Mouse (Mus musculus) adrenal gland (tissue): ENCODE measurements at regions not wholly inside any gene's neighbourhood (a gene's known extent, or its start where the extent isn't known, plus 50 kb on each side); places are given as distances from the start of the nearest gene placed in this dataset.

ENCODE experiments used
- intact Hi-C: fragments of 180-260 bp; cut with DNase I; formaldehyde crosslinking; loops from one replicate; pipeline ENCODE4 v1.15.1; 2025

DNA sequence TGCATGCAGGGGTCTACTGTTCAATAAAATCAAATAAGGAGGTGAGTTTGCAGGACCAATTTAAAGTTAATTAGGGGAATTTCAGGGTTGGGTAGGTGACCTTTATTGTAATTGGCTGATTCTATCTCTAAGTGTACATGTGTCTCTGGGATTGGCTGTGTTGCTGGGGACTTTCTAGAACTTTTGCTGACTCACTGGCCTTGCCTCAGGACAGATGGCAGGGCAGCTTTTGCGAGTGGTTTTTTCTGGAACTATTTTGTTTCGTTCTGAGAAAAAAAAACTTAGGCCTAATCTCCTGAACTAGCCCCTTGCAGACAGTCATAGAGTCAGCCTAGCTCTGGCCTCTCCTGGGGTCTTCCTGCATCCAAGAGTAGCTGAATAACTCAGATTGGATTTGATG is 249.3 kb upstream of the Mdga2 start:
- intact Hi-C loops = no loop called here

GRCm38 (mm10) chr12:67471001-67471400 is 248.7 kb upstream of the Mdga2 start:
- intact Hi-C loops = no loop called here

- intact Hi-C loops = no loop called here
These were observed 226.8 kb upstream of the Mdga2 start for GRCm38 (mm10) chr12:67449109-67449508.

GRCm38 (mm10) chr12:67430318-67430950 is 208.1 kb upstream of the Mdga2 start:
- intact Hi-C loops = loop anchor here (2.0 kb wide), 1 partner anchor 1432 kb away; no protein-coding TSS in a partner anchor

GRCm38 (mm10) chr12:67426801-67427200 is 204.5 kb upstream of the Mdga2 start:
- intact Hi-C loops = no loop called here

GRCm38 (mm10) chr12:67399537-67399936 is 177.2 kb upstream of the Mdga2 start:
- intact Hi-C loops = no loop called here

DNA sequence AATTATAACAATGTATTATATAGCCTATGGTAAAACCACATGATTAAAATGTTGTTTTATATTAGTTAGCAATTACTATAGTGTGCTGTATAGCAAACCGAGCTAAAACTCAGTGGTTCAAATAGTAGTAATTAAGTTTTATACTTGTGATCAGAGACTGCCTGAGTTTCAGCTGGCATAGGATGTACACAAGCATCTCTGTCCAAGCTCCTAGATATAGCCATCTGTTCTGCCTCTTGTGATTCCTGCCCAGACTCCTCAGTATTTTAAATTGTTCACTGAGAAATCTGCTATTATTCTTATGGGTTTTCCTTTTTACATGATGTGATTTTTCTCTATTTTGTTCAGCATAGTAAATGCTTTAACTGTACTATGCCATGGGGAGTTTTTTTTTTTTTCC is 152.2 kb upstream of the Mdga2 start:
- intact Hi-C loops = no loop called here

- intact Hi-C loops = no loop called here
These were observed 126.2 kb upstream of the Mdga2 start for GRCm38 (mm10) chr12:67348551-67348950.

- intact Hi-C loops = no loop called here
These were observed 110.2 kb upstream of the Mdga2 start for GRCm38 (mm10) chr12:67332483-67332998.

GRCm38 (mm10) chr12:67326326-67326725 is 104.0 kb upstream of the Mdga2 start:
- intact Hi-C loops = no loop called here

- intact Hi-C loops = no loop called here
These were observed 103.5 kb upstream of the Mdga2 start for GRCm38 (mm10) chr12:67325799-67326198.

DNA sequence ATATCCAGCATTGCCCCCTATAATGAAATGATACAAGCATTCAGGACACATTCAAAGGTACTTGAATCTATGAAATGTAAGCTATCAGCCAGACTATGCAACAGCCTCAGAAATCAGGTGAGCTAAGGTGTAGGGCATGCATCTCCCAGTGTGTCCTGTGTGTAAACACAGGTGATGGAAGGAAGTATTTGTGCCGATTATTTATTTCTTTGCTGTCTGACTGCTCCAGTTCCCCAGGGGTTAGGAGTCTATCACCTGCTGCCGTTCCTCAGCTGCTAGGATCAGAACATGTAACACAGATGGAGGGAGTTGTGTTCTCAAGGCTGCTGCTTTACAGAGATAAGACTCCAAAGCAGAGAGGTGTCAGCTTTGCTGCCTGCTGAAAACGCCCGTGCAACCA is 103.0 kb upstream of the Mdga2 start:
- intact Hi-C loops = no loop called here

GRCm38 (mm10) chr12:67318687-67319086 is 96.3 kb upstream of the Mdga2 start:
- intact Hi-C loops = no loop called here

DNA sequence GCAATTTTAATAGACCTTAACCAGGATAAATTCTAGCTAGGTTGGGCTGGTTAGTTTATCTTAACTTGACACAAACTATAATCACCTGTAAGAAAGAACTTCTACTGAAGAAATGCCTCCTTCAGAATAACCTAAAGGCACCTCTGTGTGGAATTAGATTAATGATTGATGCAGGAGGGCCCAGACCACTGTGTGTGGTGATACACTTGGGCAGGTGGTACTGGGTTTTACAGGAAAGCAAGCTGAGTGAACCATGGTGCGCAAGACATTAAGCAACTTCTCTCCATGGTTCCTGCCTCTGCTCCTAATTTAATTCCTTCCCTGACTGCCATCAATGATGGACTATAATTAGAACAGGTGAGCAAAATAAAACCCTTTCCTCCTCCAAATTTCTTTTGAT is 77.9 kb upstream of the Mdga2 start:
- intact Hi-C loops = no loop called here

DNA sequence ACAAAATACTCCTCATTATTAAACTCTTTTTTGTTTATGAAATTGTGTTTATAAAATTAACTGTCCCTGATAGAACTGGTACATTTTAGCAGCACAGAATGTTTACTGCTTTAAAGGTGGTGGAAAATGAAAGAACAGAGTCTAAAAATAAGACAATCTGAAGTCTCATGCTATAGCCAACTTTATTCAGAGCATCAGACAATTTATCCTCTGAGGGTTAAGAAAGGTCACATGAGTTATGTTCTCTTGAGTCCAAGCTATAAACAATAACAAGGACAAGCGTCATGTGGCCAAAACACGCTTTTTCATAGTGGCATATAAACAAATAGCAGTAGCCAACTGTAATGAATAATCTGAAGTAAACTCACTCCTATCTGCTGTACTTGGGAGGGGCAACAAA is 67.7 kb upstream of the Mdga2 start:
- intact Hi-C loops = no loop called here

- intact Hi-C loops = no loop called here
These were observed 50.5 kb upstream of the Mdga2 start for GRCm38 (mm10) chr12:67272863-67273262.

GRCm38 (mm10) chr12:67272329-67272728 is 50.0 kb upstream of the Mdga2 start:
- intact Hi-C loops = no loop called here
